Mouse (Mus musculus): ENCODE results near the gene Srrm1. TPM values are rescaled to one million over a fixed set of nuclear protein-coding genes. Genes with fewer than 3 reads are reported as not detected.

Gene Srrm1
- total RNA-seq, 1 experiment from 2014 or later: 120 TPM

DNA sequence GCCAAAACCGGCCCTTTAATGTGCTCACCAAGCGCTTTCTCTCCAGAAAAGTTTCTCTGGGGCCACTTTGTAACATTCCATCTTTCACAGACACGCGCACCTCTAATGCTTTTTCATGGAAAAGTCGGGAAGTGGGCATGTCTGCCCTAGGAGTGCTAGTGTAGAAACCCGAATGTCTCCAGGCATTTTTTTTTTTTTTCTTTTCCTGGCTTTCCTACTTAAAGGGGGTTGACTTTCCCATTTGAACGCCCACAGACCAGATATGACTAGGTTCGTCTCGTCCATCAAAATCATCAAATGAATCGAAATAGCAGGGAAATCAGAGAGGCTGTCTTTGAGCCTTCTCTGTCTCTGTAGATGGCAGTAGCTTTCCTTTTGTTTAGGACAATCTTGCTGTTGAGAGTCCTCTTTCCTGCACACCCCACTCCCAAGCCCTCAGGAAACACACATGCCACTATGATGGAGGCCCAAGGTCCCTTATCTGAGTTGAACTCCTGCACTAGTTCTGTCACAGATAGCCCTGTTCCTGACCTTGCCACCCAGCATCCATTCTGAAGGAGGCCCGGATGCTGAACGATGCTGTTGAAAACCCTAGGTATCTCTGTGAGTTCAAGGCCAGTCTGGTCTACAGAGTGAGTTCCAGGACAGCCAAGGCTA lies 801 bp upstream of the Srrm1 start:
- peak; percentile 41 for DNase-seq

GRCm38 (mm10) chr4:135352326-135353065 lies 625 bp downstream of the Srrm1 start:
- peak; percentile 65 for DNase-seq

DNA sequence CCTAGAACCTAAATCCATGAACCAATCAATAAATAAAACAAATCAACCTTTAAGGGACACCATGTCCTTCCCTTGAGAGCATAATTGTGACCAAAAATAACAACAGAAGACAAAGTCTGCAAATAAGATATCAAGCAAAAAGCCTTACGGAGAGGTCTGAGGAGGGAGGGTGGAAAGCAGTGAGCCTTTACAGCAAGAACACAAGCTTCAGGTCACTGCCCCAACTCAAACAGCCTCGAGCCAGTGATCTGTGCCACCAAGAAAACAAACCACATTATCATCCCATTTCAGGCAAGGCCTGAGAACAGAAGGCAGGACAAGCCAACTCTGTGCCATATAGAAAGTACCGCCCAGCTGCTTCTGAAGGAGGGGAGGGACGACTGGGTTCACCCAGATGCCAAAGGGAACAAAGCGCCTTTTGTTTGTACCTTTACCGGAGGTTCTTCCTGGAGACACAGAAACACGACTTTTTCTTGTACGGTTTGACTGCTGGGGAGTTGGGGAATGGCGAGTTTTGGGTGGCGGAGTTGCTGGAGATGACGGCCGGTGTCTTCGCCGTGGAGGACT lies 15.7 kb downstream of the Srrm1 start:
- no peak for DNase-seq

GRCm38 (mm10) chr4:135336023-135336357 lies 17.1 kb downstream of the Srrm1 start:
- DNase-seq: no peak

GRCm38 (mm10) chr4:135335327-135336022 lies 17.6 kb downstream of the Srrm1 start:
- DNase-seq: no peak

- DNase-seq: no peak
These were observed 26.7 kb downstream of the Srrm1 start for GRCm38 (mm10) chr4:135326469-135326868.

- no peak for DNase-seq
These were observed 27.1 kb downstream of the Srrm1 start for GRCm38 (mm10) chr4:135326046-135326445.

DNA sequence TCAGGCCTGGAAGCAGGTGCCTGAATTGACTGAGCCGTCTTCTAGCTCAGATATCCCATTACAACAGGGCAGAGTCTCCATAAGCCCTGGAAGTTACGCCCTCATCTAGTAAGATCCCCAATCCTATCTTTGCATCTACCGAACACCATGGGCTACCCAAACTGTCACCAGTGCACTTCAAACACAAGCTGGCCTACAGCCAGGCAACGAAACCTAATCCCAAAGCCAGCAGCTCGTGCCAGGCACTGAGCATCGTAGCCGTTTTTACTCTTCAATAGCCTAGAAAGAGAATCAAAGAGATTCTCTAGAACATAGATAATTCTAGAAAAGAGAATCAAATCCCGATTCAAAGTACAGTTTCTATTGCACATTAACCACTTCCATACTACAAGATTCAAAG lies 30.1 kb downstream of the Srrm1 start:
- DNase-seq: no peak

- peak; percentile 85 for DNase-seq
These were observed 35.2 kb downstream of the Srrm1 start for GRCm38 (mm10) chr4:135317966-135318365.

DNA sequence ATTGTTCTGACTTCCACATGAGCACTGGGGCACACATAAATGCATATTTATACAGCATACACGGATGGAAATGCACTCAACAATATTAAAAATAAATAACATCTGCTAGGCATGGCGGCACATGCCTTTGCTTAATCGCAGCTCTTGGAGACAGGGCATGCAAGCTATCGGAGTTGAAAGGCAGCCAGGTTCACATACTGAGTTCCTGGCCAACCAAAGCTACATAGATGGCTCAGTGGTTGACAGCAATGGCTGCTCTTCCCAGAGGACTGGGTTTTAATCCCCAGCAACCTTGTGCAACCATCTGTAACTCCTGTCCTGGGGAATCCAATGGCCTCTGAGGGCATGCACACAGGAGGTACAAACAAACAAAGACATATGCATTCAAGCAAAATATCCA lies 35.6 kb downstream of the Srrm1 start:
- no peak for DNase-seq

- no peak for DNase-seq
These were observed 37.8 kb downstream of the Srrm1 start for GRCm38 (mm10) chr4:135315287-135315686.

- no peak for DNase-seq
These were observed 38.7 kb downstream of the Srrm1 start for GRCm38 (mm10) chr4:135314419-135314832.

- DNase-seq: no peak
These were observed 39.3 kb downstream of the Srrm1 start for GRCm38 (mm10) chr4:135313761-135314241.

- DNase-seq: no peak
These were observed 39.9 kb downstream of the Srrm1 start for GRCm38 (mm10) chr4:135313111-135313691.

DNA sequence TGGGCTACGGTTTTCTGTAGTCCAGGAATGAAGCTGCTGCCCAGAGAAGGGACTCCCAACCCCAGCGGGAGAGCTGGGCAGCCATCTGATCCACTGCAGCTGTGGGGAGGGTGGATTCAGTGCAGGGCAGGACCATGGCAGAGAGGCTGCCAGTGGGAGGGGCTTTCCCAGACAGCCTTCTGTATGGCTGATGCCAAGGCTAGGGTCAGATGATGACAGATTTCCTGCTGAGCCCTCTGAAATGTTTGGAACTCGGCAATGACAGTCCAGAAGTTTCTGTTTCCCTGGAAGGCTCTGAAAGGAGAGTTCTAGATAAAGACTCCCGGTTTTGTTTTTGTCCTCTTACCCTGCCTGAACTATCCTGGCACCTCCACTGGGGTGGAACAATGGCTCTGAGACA lies 40.4 kb downstream of the Srrm1 start:
- peak; percentile 88 for DNase-seq

DNA sequence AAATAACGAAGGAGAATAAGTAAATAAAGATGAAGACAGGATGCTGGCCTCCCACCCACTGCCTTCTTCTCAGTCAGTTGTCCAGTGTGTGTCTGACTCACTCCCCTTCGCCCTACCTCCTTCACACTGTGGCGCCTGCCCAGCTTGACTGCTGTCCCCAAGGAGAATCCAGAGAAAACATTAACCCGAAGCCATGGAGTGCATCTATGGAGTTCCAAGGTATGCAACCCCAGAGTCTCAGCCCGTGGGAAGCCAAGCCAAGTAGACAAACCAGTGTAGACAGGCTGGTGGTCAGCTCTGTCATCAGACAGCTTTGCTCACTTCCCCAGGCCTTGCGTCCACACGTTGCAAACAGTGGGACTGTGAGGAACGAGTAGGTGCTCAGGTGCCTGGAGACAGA lies 42.8 kb downstream of the Srrm1 start:
- DNase-seq: no peak

DNA sequence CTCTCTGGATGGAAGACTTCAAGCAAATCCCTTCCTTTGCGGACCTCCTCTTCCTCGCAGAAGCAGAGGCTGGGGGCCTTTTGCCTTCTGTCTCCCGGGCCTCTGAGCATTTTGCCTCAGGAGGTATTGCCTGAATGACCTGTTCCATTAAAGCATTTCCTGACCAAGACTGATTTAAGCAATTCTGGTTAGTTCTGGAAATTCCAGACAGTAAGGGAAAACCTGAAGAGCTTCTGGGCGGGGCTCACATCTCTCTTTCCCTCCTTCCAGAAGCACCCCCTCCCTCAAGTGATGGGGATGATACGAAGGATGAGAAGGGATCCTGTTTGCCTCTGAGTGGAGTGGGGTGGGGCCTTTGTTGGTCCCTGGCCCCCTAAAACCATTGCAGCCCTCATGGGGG lies 43.4 kb downstream of the Srrm1 start:
- DNase-seq: no peak

- no peak for DNase-seq
These were observed 43.9 kb downstream of the Srrm1 start for GRCm38 (mm10) chr4:135309112-135309659.

DNA sequence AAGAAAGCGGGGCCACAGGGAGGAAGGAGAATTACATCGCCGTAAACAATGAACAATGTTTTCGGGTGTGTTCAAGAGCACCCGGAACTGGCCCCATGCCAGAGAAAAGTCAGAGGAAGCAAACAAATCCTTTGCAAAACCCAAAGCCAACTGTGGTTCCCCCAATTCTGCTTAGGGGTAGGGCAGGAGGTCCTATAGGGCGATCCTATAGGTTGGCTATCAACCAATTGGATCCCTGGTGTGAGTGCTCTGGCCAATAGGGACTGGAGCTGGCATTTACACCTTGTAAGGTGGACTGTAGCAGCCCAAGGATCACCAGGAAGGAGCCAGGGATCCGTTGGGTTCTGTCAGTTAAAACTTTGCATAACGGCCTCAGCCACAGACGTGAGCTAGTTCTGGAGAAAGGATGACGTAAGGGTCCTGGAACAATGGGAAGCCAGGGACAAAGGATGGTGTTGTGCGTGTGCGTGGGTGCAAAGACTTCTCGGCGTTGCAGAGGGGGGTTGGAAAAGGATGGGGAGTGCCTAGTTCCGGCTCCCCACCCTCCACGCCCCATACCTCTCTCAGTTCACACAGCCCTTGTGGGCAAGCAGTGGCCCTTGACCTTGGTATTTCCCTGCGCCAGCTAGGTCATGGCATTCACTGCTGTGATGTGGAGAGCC lies 46.0 kb downstream of the Srrm1 start:
- DNase-seq: peak; percentile 57

DNA sequence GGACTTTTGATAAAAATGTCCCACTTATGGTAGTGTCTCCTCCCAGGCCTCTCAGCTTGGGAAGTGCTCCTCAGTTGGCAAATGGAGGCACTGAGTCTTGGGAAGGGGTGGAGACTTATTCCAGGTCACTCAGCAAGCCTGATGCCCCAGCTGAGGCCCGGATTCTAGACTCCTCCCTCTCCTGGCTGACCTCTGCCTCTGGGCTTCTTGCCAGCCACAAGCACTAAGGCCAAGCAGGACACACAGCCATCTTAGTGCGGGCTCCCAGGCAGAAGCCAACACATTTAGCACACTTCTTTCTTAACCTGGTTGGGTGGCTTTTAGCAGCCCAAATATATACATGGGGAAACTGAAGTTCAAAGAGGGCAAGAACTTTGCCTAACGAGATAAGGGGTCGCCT lies 46.6 kb downstream of the Srrm1 start:
- peak; percentile 84 for DNase-seq

- no peak for DNase-seq
These were observed 50.9 kb downstream of the Srrm1 start for GRCm38 (mm10) chr4:135302261-135302660.

GRCm38 (mm10) chr4:135301166-135301565 lies 52.0 kb downstream of the Srrm1 start:
- peak; percentile 43 for DNase-seq

Measured in adrenal gland, postnatal 14 days (tissue).